ENCODE assay signal across 8 mouse cellular contexts in genomic region chr6:93395296-93395695, GRCm38 (mm10).
DNase-seq lines count a peak whose midpoint lies in the region; TF ChIP-seq lines count a peak whose summit lies in the region.

No protein-coding gene starts in this region.

- DNase-seq in gastrocnemius, adult 2 months, result peak; percentile 25
- no peak for DNase-seq in gastrocnemius, postnatal 36 days
- peak; percentile 60 for DNase-seq in retina, postnatal 1 day
- no peak for DNase-seq in retina, embryonic 14.5 days (ENCODE audit: low spot score)
- peak; percentile 53 to 63 for DNase-seq in layer of hippocampus, adult 2 months (ENCODE audit: low spot score in 2 of 2)
- peak; percentile 56 for DNase-seq in right cerebral cortex, postnatal 4 days
- DNase-seq in spleen, postnatal 36 days (ENCODE audit: low spot score in 2 of 2), result no peak
- DNase-seq in cerebellum, adult 9-10 months, result no peak

- intact Hi-C loops in gastrocnemius, adult 2 months (cut with DNase I), result no loop called here
- intact Hi-C loops in gastrocnemius, postnatal 36 days (cut with DNase I), result no loop called here

- TF ChIP-seq CTCF in gastrocnemius, adult 2 months (IDR thresholded peaks at IDR 0.05), result no peak
- TF ChIP-seq CTCF in layer of hippocampus, adult 2 months (conservative IDR thresholded peaks at IDR 0.05), result no peak

- H3K27ac ChIP-seq in gastrocnemius, adult 2 months, result no peak overlapping the region
- H3K27ac ChIP-seq in layer of hippocampus, adult 2 months, result peak overlapping the region; percentile 82

- H3K4me3 ChIP-seq in gastrocnemius, adult 2 months, result no peak overlapping the region
- H3K4me3 ChIP-seq in layer of hippocampus, adult 2 months, result no peak overlapping the region

Comparison
In these comparisons a context has a peak if more than half of its experiments do, and no peak if none do; other contexts are left out.
1. DNase-seq: peak in gastrocnemius, adult 2 months (single experiment), retina, postnatal 1 day (single experiment), layer of hippocampus, adult 2 months (2 of 2) and right cerebral cortex, postnatal 4 days (single experiment); none in gastrocnemius, postnatal 36 days (0 of 2), retina, embryonic 14.5 days (single experiment), spleen, postnatal 36 days (0 of 2) and cerebellum, adult 9-10 months (single experiment).